In genomic region chr8:70439055-70439847, GRCm38 (mm10) we compare ENCODE assay signal across 8 mouse cellular contexts. TPM values are rescaled to one million over a fixed set of nuclear protein-coding genes. Genes with fewer than 3 reads are reported as not detected.
DNase-seq lines count a peak whose midpoint lies in the region; ATAC-seq and TF ChIP-seq lines count a peak whose summit lies in the region.

Crtc1 (minus strand) TSS chr8:70439579.

- peak within 1 kb of the TSS; percentile 31 for H3ac ChIP-seq in myocyte (ENCODE audit: control insufficient read depth, insufficient read length)

- DNase-seq in B cell, adult 2 months: peak; percentile 99
- DNase-seq in brain, adult 2 months (ENCODE audit: low read depth, low spot score): peak; percentile 98
- DNase-seq in liver, adult 2 months (ENCODE audit: extremely low read depth, low read depth, low spot score): peak; percentile 79
- DNase-seq in splenic B cell, adult 2 months (ENCODE audit: low read depth, low spot score): peak; percentile 99

- under 1% methylated on average over 67 of the region's 70 CpGs for WGBS in heart, embryonic 11.5 days (ENCODE audit: insufficient replicate concordance)
- WGBS in kidney, embryonic 16.5 days: under 1% methylated on average over 57 of the region's 70 CpGs
- WGBS in liver, adult 2 months: under 1% methylated on average over 61 of the region's 70 CpGs

- no peaks in the 10 kb centered on the region for H3K27me3 ChIP-seq in heart, embryonic 11.5 days (ENCODE audit: control insufficient read depth, insufficient read depth, low read length)
- H3K27me3 ChIP-seq in kidney, embryonic 16.5 days (ENCODE audit: insufficient read depth, low read length): no peaks in the 10 kb centered on the region
- H3K27me3 ChIP-seq in liver, adult 2 months (ENCODE audit: control insufficient read depth, insufficient read depth, low read length): no peaks in the 10 kb centered on the region
- no peaks in the 10 kb centered on the region for H3K27me3 ChIP-seq in myocyte (ENCODE audit: control insufficient read depth, insufficient read depth, insufficient read length)
- H3K27me3 ChIP-seq in splenic B cell, adult 2 months (ENCODE audit: control insufficient read depth, insufficient read depth, low read length, poor library complexity, severe bottlenecking): no peaks in the 10 kb centered on the region

- peak within 1 kb of the TSS; percentile 77 for H3K4me3 ChIP-seq in heart, embryonic 11.5 days (ENCODE audit: low read depth, low read length)
- H3K4me3 ChIP-seq in kidney, embryonic 16.5 days (ENCODE audit: low read length): peak within 1 kb of the TSS; percentile 70
- H3K4me3 ChIP-seq in liver, adult 2 months (ENCODE audit: insufficient read depth, low read depth, low read length): peak within 1 kb of the TSS; percentile 85
- peak within 1 kb of the TSS; percentile 58 for H3K4me3 ChIP-seq in myocyte

- peak within 1 kb of the TSS; percentile 77 for H3K9ac ChIP-seq in heart, embryonic 11.5 days (ENCODE audit: low read depth, low read length)
- peak within 1 kb of the TSS; percentile 77 for H3K9ac ChIP-seq in kidney, embryonic 16.5 days (replicated peaks; ENCODE audit: low read length)
- peak within 1 kb of the TSS; percentile 78 for H3K9ac ChIP-seq in liver, adult 2 months (ENCODE audit: low read depth, low read length)

- H3K4me2 ChIP-seq in heart, embryonic 11.5 days: peak within 1 kb of the TSS; percentile 96
- H3K4me2 ChIP-seq in kidney, embryonic 16.5 days (replicated peaks; ENCODE audit: low read depth, low read length): peak within 1 kb of the TSS; percentile 87
- H3K4me2 ChIP-seq in myocyte (ENCODE audit: low read depth): peak within 1 kb of the TSS; percentile 94

- peak within 1 kb of the TSS; percentile 81 for H3K27ac ChIP-seq in heart, embryonic 11.5 days (ENCODE audit: low read depth, low read length)
- H3K27ac ChIP-seq in kidney, embryonic 16.5 days (ENCODE audit: low read length): peak within 1 kb of the TSS; percentile 72
- H3K27ac ChIP-seq in liver, adult 2 months (replicated peaks; ENCODE audit: insufficient read depth, low read depth, low read length): peak within 1 kb of the TSS; percentile 57

- H3K36me3 ChIP-seq in heart, embryonic 11.5 days (ENCODE audit: control insufficient read depth, insufficient read depth, low read length): no peaks in the 10 kb centered on the region
- no peaks in the 10 kb centered on the region for H3K36me3 ChIP-seq in kidney, embryonic 16.5 days (ENCODE audit: insufficient read depth, low read length)
- H3K36me3 ChIP-seq in liver, adult 2 months (ENCODE audit: control insufficient read depth, insufficient read depth, low read length): no peaks in the 10 kb centered on the region
- H3K36me3 ChIP-seq in myocyte (ENCODE audit: control insufficient read depth, insufficient read depth): no peaks in the 10 kb centered on the region
- no peaks in the 10 kb centered on the region for H3K36me3 ChIP-seq in splenic B cell, adult 2 months (ENCODE audit: control insufficient read depth, insufficient read depth, low read length, poor library complexity, severe bottlenecking)

- peak; percentile 87 for ATAC-seq in erythroblast, adult 5-6 weeks (replicated peaks; ENCODE audit: low FRiP score, poor library complexity, severe bottlenecking)
- peak; percentile 97 for ATAC-seq in heart, embryonic 11.5 days (replicated peaks; ENCODE audit: insufficient number of reproducible peaks, low FRiP score, low TSS enrichment)
- peak; percentile 99 for ATAC-seq in kidney, embryonic 16.5 days (ENCODE audit: low FRiP score, low TSS enrichment)

- TF ChIP-seq CTCF in liver, adult 2 months (IDR thresholded peaks at IDR 0.05; ENCODE audit: low read depth, low read length): no peak

- H3K79me2 ChIP-seq in liver, adult 2 months (ENCODE audit: control insufficient read depth, insufficient read depth, low read length): peaks cover 19% of the 10 kb centered on the region
- peaks cover 14% of the 10 kb centered on the region for H3K79me2 ChIP-seq in myocyte (ENCODE audit: control insufficient read depth, insufficient read depth)

- H3K4me1 ChIP-seq in heart, embryonic 11.5 days (ENCODE audit: control insufficient read depth, insufficient read depth, low read length): peaks cover 4% of the 10 kb centered on the region; the same call in 1 of the 2 replicates
- peaks cover 9% of the 10 kb centered on the region for H3K4me1 ChIP-seq in kidney, embryonic 16.5 days (ENCODE audit: insufficient read depth, low read length)
- H3K4me1 ChIP-seq in liver, adult 2 months (ENCODE audit: control insufficient read depth, insufficient read depth, low read length): peaks cover 5% of the 10 kb centered on the region

- TF ChIP-seq POLR2A in liver, adult 2 months (IDR thresholded peaks at IDR 0.05; ENCODE audit: extremely low read depth, insufficient read depth, low read length): 0 out of 2 replicates have a peak, but pooled peaks have one; percentile 29
- TF ChIP-seq POLR2A in myocyte (IDR thresholded peaks at IDR 0.05; ENCODE audit: insufficient read length, low read depth): peak; percentile 92

- no peaks in the 10 kb centered on the region for H3K9me3 ChIP-seq in heart, embryonic 11.5 days (replicated peaks; ENCODE audit: control insufficient read depth, low read length)
- H3K9me3 ChIP-seq in kidney, embryonic 16.5 days (ENCODE audit: low read length): no peaks in the 10 kb centered on the region

TF ChIP-seq in myocyte, 11 proteins besides CTCF, POLR2A, EP300 and RAD21:
- TF ChIP-seq MAX (IDR thresholded peaks at IDR 0.05; ENCODE audit: low read depth): peak; percentile 41
- TF ChIP-seq MYOD1 (IDR thresholded peaks at IDR 0.05; ENCODE audit: control insufficient read depth in 1 of 3, insufficient read length in 2 of 3, low read depth in 2 of 3): peak in 2 of 3 experiments; percentile 39 to 76
- TF ChIP-seq TCF12 (IDR thresholded peaks at IDR 0.05; ENCODE audit: insufficient read depth, poor library complexity, severe bottlenecking): no peak
- no peak for TF ChIP-seq CEBPB (IDR thresholded peaks at IDR 0.05; ENCODE audit: insufficient read depth, poor library complexity, severe bottlenecking)
- TF ChIP-seq USF1 (IDR thresholded peaks at IDR 0.05; ENCODE audit: low read depth): no peak
- TF ChIP-seq E2F4 (IDR thresholded peaks at IDR 0.05; ENCODE audit: insufficient read depth): peak; percentile 27
- no peak for TF ChIP-seq TCF3 (IDR thresholded peaks at IDR 0.05; ENCODE audit: insufficient read length, low read depth)
- TF ChIP-seq SRF (IDR thresholded peaks at IDR 0.05; ENCODE audit: control insufficient read depth, insufficient read length, low read depth): peak; percentile 21
- peak in 2 of 3 experiments; percentile 10 to 52 for TF ChIP-seq MYOG (IDR thresholded peaks at IDR 0.05; ENCODE audit: control insufficient read depth in 1 of 3, insufficient read depth in 1 of 3, insufficient read length in 2 of 3, low read depth in 2 of 3)
- TF ChIP-seq POLR2AphosphoS2 (IDR thresholded peaks at IDR 0.05; ENCODE audit: insufficient read length, low read depth): peak; percentile 95
- peak; percentile 73 for TF ChIP-seq REST (IDR thresholded peaks at IDR 0.05; ENCODE audit: insufficient read depth, insufficient read length)

RNA-seq across cellular contexts. Expression of gene Crtc1, which starts in this region (rescaled TPM):
- total RNA-seq in erythroblast, adult 5-6 weeks (2015; ENCODE audit: low replicate concordance): 4.2 and 4.4 TPM in 2 replicates
- 1.7 and 2.0 TPM in 2 replicates for total RNA-seq in erythroblast, adult 5-6 weeks (2017; ENCODE audit: low replicate concordance)
- 11.6 and 13.5 TPM in 2 replicates for polyA plus RNA-seq in heart, embryonic 11.5 days (2014; fragmentation: Nextera tagmentation; extraction: Ambion mirVana)
- 19.9 and 22.3 TPM in 2 replicates for polyA plus RNA-seq in kidney, embryonic 16.5 days (2015; fragmentation: Nextera tagmentation; extraction: Ambion mirVana)
- 1.2 and 1.9 TPM in 2 replicates for total RNA-seq in liver, adult 2 months (2014; rRNA removed)
- 6.9 and 8.2 TPM in 2 replicates for polyA plus RNA-seq in liver, adult 2 months (2012; rRNA removed)
- polyA plus RNA-seq in myocyte (2012; fragmentation: generic; extraction: Trizol): 9.6 TPM

Comparison
In these comparisons a context has a peak if more than half of its experiments do, and no peak if none do; other contexts are left out.
1. Peak in every context shown above with its lines: DNase-seq, ATAC-seq, H3K4me3 ChIP-seq and H3K27ac ChIP-seq.